Mouse (Mus musculus) megakaryocyte progenitor cell, adult 5-6 weeks (primary cell): ENCODE data around the gene Ephb1. TPM values are rescaled to one million over a fixed set of nuclear protein-coding genes. Genes with fewer than 3 reads are reported as not detected.
A peak's percentile ranks its signal among the peaks of the same experiment; 100 is the strongest.

ENCODE experiments used
- ATAC-seq: replicated peaks from 2 replicates; pipeline ENCODE4 v1.8.0; 2016; ENCODE audit warnings: mild to moderate bottlenecking, moderate TSS enrichment, inconsistent platforms; ENCODE audit not compliant: poor library complexity
- total RNA-seq, 2 experiments: library from RNA; stranded (forward) in 1 of 2; stranded (reverse) in 1 of 2; fragments of 157-497, 149-512 nt in 1 of 2; fragments of 200-1000 nt in 1 of 2; gene quantifications; 2 replicates each; pipeline versions ENCODE4 v1.2.3 to v1.2.4; 2015 to 2017

Ephb1 gene
- total RNA-seq, 2 experiments from 2014 or later, result not detected

GRCm38 (mm10) chr9:102078238-102078637 lies 276.3 kb downstream of the Ephb1 start:
- ATAC-seq, result no peak

DNA sequence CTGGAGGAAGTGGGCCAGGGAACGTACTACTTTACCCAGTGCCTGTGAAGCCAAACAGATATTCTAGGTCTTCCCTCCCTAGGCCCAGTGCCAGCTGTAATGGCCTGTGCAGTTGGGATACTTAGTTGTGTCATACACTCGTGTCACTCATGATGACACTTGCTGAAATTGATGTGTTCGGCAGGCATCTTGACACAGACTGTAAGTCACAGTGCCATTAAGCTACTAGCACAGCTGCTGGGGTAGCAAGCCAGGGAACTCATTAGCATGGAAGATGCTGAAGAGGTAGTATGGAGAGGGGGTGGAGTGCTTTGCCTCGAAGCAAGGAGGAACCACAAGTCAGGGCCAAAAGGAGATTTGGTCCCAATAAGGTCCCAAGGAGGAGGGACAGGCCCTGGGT lies 279.0 kb downstream of the Ephb1 start:
- no peak for ATAC-seq

- no peak for ATAC-seq
These were observed 281.1 kb downstream of the Ephb1 start for GRCm38 (mm10) chr9:102073404-102073803.

DNA sequence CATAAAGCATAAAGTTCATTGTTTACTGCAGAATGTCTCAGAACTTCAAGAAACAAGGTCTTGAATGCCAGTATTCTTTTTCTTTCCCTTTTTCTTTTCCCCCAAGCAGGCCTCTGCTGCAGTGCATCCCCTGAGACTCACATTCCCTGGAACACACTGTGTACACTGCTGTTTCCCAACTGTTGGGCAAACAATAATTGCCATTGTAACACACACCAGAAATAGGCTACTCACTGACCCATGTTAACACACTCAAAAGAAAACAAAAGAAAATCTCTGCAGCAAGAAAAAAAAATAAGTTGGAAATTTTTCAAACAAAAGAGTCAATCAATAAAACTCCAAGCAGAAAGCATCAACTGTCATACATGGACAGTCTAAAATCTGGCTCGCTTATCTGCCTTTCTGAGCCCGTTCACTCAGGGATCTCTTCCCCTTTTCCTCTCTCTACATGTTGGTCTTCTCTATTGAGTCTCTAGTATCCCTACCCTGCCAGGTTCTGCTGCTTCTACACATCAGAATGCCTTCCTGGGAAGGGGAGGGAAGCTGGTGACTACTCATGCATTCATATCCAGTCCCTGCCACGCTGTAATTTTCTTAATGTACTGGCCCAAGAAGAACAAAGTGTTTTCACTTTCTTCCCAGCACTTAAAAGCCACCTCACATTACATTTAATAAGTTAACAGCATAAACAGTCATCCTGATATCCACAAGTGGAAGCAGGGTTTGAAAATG lies 285.2 kb downstream of the Ephb1 start:
- ATAC-seq, result no peak

- ATAC-seq, result no peak
These were observed 287.9 kb downstream of the Ephb1 start for GRCm38 (mm10) chr9:102066601-102067000.

- ATAC-seq, result no peak
These were observed 308.6 kb downstream of the Ephb1 start for GRCm38 (mm10) chr9:102045886-102046285.

DNA sequence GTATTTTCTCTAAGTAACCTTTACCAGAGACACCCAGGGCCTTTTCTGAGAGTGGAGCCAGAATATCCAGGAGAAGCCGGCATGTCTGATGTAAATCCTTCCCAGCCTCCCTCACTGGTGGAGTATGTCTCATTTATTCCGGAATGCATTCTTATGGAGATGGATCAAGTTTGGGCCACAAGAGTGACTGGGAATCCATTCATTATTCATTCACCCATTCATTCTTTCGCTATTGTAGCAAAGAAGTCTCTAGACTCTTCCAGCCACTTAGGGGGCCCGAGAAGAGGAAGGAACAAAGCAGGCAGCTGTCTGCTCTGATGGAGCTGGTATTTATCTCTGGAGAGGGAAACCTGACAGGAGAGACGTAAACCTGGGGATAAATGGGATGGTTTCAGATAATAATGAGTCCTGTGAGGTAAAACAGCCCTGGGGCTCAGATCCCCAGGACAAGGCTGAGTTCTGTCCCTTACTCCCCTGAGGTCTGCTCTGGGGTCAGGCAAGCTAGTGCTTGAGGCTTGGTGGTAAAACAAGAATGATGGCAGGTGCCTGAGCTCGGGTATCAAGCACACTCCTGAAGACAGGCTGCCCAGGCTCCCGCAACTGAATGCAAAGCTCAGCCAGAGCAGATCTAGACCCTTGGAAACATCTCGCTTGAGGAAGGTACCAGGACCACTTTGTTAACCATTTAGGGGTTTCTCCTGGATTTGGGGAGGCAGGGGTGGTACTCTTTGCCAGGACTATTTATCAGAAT lies 309.2 kb downstream of the Ephb1 start:
- ATAC-seq, result no peak

DNA sequence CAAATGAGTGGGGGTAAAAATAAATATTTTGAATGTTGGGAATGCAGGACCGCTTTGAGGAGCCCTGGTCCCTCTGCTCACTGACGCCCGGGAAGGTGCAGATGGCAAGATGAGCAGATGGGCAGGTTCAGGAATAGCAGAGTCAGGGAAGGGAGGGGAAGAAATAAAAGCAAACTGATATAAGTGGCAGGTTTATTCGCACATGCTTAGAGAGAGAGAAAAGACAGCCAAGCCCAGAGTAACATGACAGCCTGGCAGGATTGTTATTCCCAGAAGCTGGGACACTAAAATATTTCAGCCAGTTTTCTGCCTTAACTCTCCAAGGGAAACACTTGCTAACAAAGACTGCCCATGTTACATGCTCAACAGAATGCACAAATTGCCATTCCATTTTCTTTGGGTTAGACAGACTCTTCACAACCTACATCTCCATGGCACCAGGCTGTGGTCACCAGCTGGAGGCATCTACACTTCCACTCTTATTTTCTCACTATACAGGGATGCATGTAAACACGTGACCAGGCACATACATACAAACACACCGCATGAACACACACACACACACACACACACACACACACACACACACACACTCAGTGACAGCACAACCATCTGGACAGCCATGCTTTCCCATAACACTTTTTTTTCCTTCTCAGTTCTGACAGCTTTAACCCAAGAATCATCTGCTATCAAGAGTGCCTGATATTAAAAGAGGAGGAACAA lies 315.3 kb downstream of the Ephb1 start:
- ATAC-seq, result no peak

- ATAC-seq, result no peak
These were observed 318.4 kb downstream of the Ephb1 start for GRCm38 (mm10) chr9:102036132-102036531.

GRCm38 (mm10) chr9:102033231-102033630 lies 321.3 kb downstream of the Ephb1 start:
- ATAC-seq, result no peak

- no peak for ATAC-seq
These were observed 322.1 kb downstream of the Ephb1 start for GRCm38 (mm10) chr9:102032376-102032775.

- no peak for ATAC-seq
These were observed 324.8 kb downstream of the Ephb1 start for GRCm38 (mm10) chr9:102029661-102030060.

DNA sequence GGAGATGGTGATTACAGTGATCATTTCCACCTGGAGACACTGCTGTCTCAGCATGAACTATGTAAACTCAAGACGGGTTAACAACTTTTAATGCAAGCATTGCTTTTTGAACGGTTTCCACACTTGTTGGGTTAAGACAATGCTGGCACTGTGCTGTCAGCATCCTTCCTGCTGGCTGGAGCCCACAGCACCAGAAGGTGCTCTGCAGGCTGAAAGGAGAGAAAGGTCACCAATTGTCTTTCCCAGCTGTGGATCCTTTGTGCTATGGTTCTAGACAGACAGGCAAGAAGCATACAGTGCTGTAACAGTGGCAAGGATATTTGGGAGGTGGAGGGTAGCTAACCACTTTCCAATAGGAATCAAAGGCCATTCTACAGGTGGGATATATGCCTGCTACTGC lies 328.4 kb downstream of the Ephb1 start:
- no peak for ATAC-seq

- ATAC-seq, result no peak
These were observed 329.4 kb downstream of the Ephb1 start for GRCm38 (mm10) chr9:102025141-102025540.

DNA sequence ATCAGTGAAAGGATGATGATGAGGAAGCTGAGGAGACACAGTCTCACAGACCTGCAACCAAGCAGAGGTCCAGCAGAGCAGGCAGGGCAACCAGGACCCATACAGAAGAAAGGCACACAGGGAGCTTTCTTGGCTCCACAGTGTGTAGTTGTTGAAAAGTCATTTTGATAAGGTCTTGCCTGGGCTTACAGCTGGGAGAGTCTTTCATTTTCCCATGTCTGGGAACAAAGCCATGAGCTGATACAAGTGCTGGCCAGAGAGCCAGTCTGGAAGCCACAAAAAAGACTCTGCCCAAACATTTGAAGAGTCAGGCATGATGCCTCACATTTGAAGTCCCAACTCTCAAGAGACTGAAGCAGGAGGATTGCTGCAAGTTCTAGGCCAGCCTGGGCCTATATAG lies 339.0 kb downstream of the Ephb1 start:
- ATAC-seq, result no peak

GRCm38 (mm10) chr9:102007706-102008105 lies 346.8 kb downstream of the Ephb1 start:
- ATAC-seq, result no peak

- peak; percentile 96 for ATAC-seq
These were observed 348.0 kb downstream of the Ephb1 start for GRCm38 (mm10) chr9:102006539-102006938.

GRCm38 (mm10) chr9:102002920-102003319 lies 351.6 kb downstream of the Ephb1 start:
- ATAC-seq, result no peak

DNA sequence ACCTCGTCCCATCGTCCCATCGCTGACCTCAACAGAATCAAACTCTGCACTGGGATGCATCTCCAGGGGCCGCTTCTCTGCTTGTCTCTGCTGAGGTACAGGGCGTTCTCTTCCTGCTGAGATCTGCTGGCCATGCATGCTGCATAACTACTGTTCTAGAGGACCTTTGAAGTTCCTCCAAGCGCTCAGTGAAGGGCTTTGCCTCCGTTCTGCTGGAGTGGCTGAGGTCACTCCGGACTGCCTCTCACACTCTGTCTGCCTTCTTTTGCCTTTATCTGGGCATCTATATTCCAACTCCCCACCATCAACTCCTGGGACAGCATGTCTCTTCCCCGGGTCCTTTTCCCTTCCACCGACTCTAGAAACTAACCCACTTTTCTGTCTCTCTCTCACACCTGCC lies 352.3 kb downstream of the Ephb1 start:
- ATAC-seq, result no peak

DNA sequence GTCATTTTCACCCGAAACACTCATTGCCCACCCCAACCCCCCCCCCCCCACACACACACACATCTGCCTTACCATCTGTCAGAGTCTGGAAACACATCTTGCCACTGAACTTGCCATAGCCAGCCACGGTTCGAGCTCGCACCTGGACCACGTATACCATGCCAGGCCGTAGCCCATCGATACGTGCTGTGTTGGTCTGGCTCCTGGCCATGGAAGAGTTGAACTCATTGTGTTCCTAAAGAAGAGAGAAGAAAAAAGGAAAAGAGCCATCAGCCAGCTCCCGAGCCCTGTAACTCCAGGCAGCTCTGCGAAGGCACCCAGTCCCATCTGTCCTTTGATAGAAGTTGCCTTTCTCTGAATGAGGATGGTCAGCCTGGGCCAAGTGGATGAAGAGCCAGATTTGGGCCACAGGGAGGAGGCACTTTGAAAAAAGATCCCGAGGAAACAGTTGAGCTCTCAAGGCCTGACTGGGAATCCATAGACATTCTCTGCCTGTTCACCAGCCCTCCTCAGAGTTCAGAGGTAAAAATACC lies 352.8 kb downstream of the Ephb1 start:
- ATAC-seq, result no peak

- ATAC-seq, result no peak
These were observed 354.8 kb downstream of the Ephb1 start for GRCm38 (mm10) chr9:101999690-102000089.
